Mouse (Mus musculus): ENCODE measurements around the gene Rere. TPM values are rescaled to one million over a fixed set of nuclear protein-coding genes. Genes with fewer than 3 reads are reported as not detected.

Gene Rere
- polyA plus RNA-seq, 1 experiment, result 3.5 TPM

DNA sequence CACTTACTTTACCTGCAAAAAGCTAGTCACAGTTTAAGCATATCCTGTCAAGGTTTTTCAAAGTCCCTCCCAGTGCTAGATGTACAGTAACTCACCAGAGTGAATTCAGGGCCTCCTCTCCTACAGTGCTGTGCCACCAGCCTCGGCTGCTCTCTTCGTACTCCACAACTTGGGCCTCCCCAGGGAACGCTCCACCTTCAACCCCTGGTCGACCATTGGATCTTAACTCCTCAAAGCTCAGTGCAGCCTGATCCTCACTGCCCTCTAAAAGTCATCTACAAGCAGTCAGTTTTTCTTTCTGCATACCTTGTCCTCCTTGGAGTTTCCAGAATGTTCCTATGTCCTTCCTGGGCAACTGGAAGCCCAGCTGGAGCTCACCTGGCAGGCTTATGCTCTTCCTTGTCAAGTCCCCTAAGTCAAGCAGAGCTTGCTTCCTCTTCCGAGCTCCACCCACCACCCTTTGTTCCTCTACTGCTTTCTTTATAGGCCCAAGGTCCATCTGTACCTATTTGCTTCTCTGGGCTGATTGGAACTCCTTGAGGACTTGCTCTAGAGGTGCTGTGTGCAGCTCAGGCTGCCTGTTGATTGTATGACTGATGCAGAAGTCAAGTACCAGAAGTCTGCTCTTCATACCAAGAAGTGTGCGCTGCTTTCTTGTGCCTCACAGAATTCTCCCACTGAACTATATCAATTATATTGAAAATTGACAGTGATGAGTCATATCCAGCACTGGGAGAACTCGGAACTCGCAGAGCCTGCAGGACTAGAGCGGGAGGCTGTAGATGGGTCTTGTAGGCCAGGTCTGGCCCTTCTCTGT lies 287.1 kb downstream of the Rere start:
- H3K4me3 ChIP-seq (replicated peaks), result peak overlapping the region; percentile 91
- peaks cover 50% of the 10 kb centered on the region for H3K4me1 ChIP-seq (ENCODE audit: control insufficient read depth)
- H3K9me3 ChIP-seq (ENCODE audit: control insufficient read depth, low read length), result no peaks in the 10 kb centered on the region
- H3K27me3 ChIP-seq (ENCODE audit: control insufficient read depth), result no peaks in the 10 kb centered on the region
- peaks cover 9% of the 10 kb centered on the region for H3K36me3 ChIP-seq (ENCODE audit: control insufficient read depth)
- TF ChIP-seq TAL1 (IDR thresholded peaks at IDR 0.05; ENCODE audit: low read length), result no peak
- TF ChIP-seq GATA1 (IDR thresholded peaks at IDR 0.05; ENCODE audit: low read length), result no peak

DNA sequence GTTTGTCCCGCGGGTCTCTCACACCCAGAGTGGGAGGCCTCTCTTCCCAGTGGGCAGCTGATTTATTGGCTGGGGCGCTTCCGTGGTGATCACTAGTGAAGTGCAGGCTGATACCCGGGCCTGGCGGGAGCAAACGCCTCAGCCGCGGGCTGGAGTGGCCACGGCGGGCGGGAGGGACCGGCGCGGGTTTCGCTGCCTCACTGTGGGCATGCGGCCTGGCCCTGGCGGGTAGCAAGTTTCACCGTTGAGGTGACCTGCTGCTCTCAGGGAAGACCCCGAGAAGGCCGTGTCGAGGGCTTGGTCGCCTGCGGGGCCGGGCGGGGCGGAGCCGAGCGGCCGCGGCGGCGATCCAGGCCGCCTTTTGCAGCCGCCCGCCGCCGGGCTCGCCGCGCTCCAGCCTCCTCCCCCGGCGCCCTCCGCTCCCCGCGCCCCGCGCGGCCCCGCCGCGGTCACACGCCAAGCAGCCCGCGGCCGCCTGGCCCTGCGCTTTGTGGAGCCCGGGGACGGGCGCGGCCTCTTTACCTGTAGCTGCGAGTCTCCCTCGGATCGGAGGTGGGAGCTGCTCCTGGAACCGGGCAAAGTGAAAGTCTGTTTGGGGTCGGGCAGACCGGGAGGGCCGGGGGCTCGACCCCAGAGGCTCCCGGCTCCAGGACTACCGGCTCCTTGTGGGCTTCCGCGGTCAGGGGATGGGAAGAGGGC lies 287.8 kb downstream of the Rere start:
- Histone ChIP-seq H3K27me3 (ENCODE audit: control insufficient read depth) (no peaks in the 10 kb centered on the region), H3K4me3 (replicated peaks) (peak overlapping the region; percentile 91), H3K9me3 (ENCODE audit: control insufficient read depth, low read length) (no peaks in the 10 kb centered on the region), H3K36me3 (ENCODE audit: control insufficient read depth) (peaks cover 7% of the 10 kb centered on the region), H3K4me1 (ENCODE audit: control insufficient read depth) (peaks cover 43% of the 10 kb centered on the region)
- TF ChIP-seq TAL1 (IDR thresholded peaks at IDR 0.05; ENCODE audit: low read length), result no peak
- TF ChIP-seq GATA1 (IDR thresholded peaks at IDR 0.05; ENCODE audit: low read length), result no peak

DNA sequence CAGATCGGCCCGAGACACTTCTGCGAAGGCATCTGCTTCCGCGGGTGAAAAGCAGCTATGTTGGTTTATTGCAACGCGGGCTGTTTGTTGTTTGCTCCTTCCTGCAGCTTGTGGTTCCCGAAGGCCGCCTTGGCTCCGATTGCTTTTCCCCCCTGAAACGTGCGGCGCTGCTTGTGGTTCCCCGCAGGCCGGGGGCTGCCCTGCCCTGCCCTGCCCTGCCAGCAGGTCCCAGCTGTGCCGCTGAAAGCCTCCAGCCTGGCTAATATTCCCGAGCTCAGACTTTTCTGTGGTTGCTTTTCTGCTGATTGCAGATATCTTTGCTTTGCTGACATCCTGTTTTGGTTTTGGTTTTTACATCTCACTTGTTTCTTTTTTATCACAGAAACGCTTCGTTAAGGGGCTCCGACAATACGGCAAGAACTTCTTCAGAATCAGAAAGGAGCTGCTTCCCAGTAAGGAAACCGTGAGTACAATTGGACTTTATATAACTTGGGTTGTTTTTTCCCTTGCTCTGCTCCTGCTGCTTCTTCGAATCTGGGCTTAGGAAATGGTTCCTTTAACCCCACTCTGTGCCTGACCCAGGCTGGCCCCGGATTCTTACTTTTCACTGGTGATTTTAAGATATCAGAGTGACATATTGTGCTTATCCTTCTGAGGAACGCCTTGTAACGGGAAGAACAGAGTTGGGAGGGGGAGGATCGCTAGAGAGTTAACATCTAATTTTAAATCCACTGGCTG lies 288.6 kb downstream of the Rere start:
- Histone ChIP-seq H3K9me3 (ENCODE audit: control insufficient read depth, low read length) (no peaks in the 10 kb centered on the region), H3K4me1 (ENCODE audit: control insufficient read depth) (peaks cover 46% of the 10 kb centered on the region), H3K36me3 (ENCODE audit: control insufficient read depth) (peaks cover 7% of the 10 kb centered on the region), H3K4me3 (replicated peaks) (peak overlapping the region; percentile 91), H3K27me3 (ENCODE audit: control insufficient read depth) (no peaks in the 10 kb centered on the region)
- TF ChIP-seq GATA1 (IDR thresholded peaks at IDR 0.05; ENCODE audit: low read length), result no peak
- no peak for TF ChIP-seq TAL1 (IDR thresholded peaks at IDR 0.05; ENCODE audit: low read length)

DNA sequence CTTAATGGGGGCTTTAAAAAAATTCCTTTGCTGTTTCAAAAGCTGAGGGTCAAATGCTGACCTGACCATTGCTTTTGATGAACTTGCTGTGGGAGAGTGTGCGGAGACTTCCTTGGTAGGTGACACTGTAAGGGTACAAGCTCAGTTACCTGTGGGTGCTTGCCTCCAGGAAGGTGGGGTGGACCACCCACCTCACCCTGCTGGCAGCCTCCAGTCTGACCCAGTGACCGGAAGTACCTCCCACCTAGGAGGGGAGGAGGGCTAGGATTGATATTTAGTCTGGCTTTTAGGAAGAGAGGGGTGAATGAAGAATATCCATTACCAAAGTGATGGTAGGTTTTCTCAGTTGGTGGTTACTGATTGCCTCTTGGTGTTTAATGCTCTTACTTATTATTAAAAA lies 289.3 kb downstream of the Rere start:
- Histone ChIP-seq H3K4me1 (ENCODE audit: control insufficient read depth) (peaks cover 45% of the 10 kb centered on the region), H3K9me3 (ENCODE audit: control insufficient read depth, low read length) (no peaks in the 10 kb centered on the region), H3K36me3 (ENCODE audit: control insufficient read depth) (peaks cover 9% of the 10 kb centered on the region), H3K27me3 (ENCODE audit: control insufficient read depth) (no peaks in the 10 kb centered on the region), H3K4me3 (replicated peaks) (peak overlapping the region; percentile 91)
- TF ChIP-seq GATA1 (IDR thresholded peaks at IDR 0.05; ENCODE audit: low read length) (no peak), TAL1 (IDR thresholded peaks at IDR 0.05; ENCODE audit: low read length) (no peak)

DNA sequence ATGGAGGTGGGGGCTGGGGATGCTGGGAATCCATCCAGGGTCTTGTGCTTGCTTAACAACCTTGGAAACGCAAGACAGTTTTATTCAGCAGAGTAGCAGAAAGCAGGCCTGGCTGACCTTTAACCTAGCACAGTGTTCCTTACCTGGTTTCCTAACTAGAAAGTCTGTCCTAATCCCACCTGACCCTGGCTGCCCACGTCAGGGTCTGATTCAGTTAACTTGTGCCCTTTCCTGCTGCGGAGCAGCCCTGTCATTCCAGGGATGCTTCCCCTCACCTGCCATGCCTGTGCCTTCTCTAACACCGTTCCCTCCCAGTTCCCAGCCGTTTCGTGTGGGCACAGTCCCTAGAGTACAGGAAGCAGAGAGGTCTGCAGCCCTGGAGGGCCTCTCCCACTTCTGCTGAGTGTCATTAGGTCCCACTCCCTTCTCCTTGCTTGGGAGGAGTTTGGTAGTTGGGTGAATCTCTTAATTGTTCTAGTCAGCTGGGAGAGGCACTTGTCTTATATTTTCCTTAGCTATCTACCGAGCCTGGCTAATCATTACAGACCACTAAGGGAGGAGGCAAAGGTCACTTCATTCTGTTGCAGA lies 290.8 kb downstream of the Rere start:
- TF ChIP-seq TAL1 (IDR thresholded peaks at IDR 0.05; ENCODE audit: low read length) (no peak), GATA1 (IDR thresholded peaks at IDR 0.05; ENCODE audit: low read length) (no peak)
- H3K4me1 ChIP-seq (ENCODE audit: control insufficient read depth), result peaks cover 46% of the 10 kb centered on the region
- peaks cover 12% of the 10 kb centered on the region for H3K36me3 ChIP-seq (ENCODE audit: control insufficient read depth)
- H3K27me3 ChIP-seq (ENCODE audit: control insufficient read depth), result no peaks in the 10 kb centered on the region
- H3K4me3 ChIP-seq (replicated peaks), result no peak overlapping the region
- no peaks in the 10 kb centered on the region for H3K9me3 ChIP-seq (ENCODE audit: control insufficient read depth, low read length)

- peaks cover 41% of the 10 kb centered on the region for H3K4me1 ChIP-seq (ENCODE audit: control insufficient read depth)
- no peaks in the 10 kb centered on the region for H3K9me3 ChIP-seq (ENCODE audit: control insufficient read depth, low read length)
- no peak overlapping the region for H3K4me3 ChIP-seq (replicated peaks)
- H3K36me3 ChIP-seq (ENCODE audit: control insufficient read depth), result peaks cover 13% of the 10 kb centered on the region
- no peaks in the 10 kb centered on the region for H3K27me3 ChIP-seq (ENCODE audit: control insufficient read depth)
- TF ChIP-seq GATA1 (IDR thresholded peaks at IDR 0.05; ENCODE audit: low read length) (no peak), TAL1 (IDR thresholded peaks at IDR 0.05; ENCODE audit: low read length) (no peak)
Measured at GRCm38 (mm10) chr4:150572938-150573337, 291.5 kb downstream of the Rere start.

GRCm38 (mm10) chr4:150575363-150576092 lies 294.1 kb downstream of the Rere start:
- peaks cover 13% of the 10 kb centered on the region for H3K36me3 ChIP-seq (ENCODE audit: control insufficient read depth)
- TF ChIP-seq TAL1 (IDR thresholded peaks at IDR 0.05; ENCODE audit: low read length) (no peak), GATA1 (IDR thresholded peaks at IDR 0.05; ENCODE audit: low read length) (no peak)
- no peaks in the 10 kb centered on the region for H3K9me3 ChIP-seq (ENCODE audit: control insufficient read depth, low read length)
- no peaks in the 10 kb centered on the region for H3K27me3 ChIP-seq (ENCODE audit: control insufficient read depth)
- no peak overlapping the region for H3K4me3 ChIP-seq (replicated peaks)
- peaks cover 17% of the 10 kb centered on the region for H3K4me1 ChIP-seq (ENCODE audit: control insufficient read depth)

DNA sequence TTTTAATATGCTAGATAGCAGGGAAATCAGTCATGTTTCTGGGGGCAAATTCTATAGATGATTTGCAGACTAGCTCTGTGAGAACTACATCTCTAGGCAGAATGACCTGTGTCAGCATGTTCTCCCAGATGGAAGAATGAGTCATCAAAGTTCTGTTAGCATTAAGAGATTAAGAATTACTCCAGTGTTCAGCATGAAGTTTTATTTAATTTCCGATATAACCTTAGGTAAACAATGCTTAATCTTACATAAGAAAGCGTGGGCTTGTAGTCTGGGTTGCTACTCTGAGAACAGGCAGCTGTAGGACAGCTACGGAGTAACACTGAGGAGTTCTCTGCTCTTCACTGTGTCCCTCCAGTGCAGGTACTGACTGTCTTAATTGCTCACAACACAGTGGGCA lies 294.9 kb downstream of the Rere start:
- H3K9me3 ChIP-seq (ENCODE audit: control insufficient read depth, low read length), result no peaks in the 10 kb centered on the region
- no peak overlapping the region for H3K4me3 ChIP-seq (replicated peaks)
- TF ChIP-seq TAL1 (IDR thresholded peaks at IDR 0.05; ENCODE audit: low read length) (no peak), GATA1 (IDR thresholded peaks at IDR 0.05; ENCODE audit: low read length) (no peak)
- H3K36me3 ChIP-seq (ENCODE audit: control insufficient read depth), result peaks cover 14% of the 10 kb centered on the region
- H3K27me3 ChIP-seq (ENCODE audit: control insufficient read depth), result no peaks in the 10 kb centered on the region
- H3K4me1 ChIP-seq (ENCODE audit: control insufficient read depth), result peaks cover 16% of the 10 kb centered on the region

Data from erythroblast, embryonic 14.5 days (primary cell).